Mouse (Mus musculus) limb, embryonic 14.5 days (tissue): ENCODE measurements around the gene Onecut3. TPM values are rescaled to one million over a fixed set of nuclear protein-coding genes. Genes with fewer than 3 reads are reported as not detected.

Source experiments
- ATAC-seq: fragments of 200-750 bp; cut with Nextera tagmentation; 2 replicates; pipeline ENCODE4 v1.8.0; 2017; ENCODE audit warnings: low read depth, moderate number of reproducible peaks, moderate TSS enrichment; ENCODE audit not compliant: low FRiP score
- DNase-seq: peaks from one replicate; pipeline ENCODE4 v3.0.0-alpha.2; 2015; ENCODE audit warnings: low spot score
- H3K27ac ChIP-seq: fragments of 300-500 bp; sonication (generic); replicated peaks from 2 replicates; pipeline ENCODE4 v1.5.1; 2014; ENCODE audit warnings: low read depth, mild to moderate bottlenecking, low read length, moderate library complexity, mixed read lengths
- H3K27me3 ChIP-seq: fragments of 300-500 bp; sonication (generic); 2 replicates; pipeline ENCODE4 v1.6.1; 2014; ENCODE audit warnings: low read length, mixed read lengths; ENCODE audit not compliant: control insufficient read depth, insufficient read depth
- H3K36me3 ChIP-seq: fragments of 300-500 bp; sonication (generic); 2 replicates; pipeline ENCODE4 v1.6.1; 2014; ENCODE audit warnings: mild to moderate bottlenecking, low read length, moderate library complexity, mixed read lengths; ENCODE audit not compliant: control insufficient read depth, insufficient read depth
- H3K4me1 ChIP-seq: fragments of 300-500 bp; sonication (generic); 2 replicates; pipeline ENCODE4 v1.6.1; 2014; ENCODE audit warnings: antibody characterized with exemption, low read length, mixed read lengths; ENCODE audit not compliant: control insufficient read depth, insufficient read depth
- H3K4me2 ChIP-seq: fragments of 300-500 bp; sonication (generic); replicated peaks from 2 replicates; pipeline ENCODE4 v1.6.1; 2014; ENCODE audit warnings: low read depth, mild to moderate bottlenecking, low read length, moderate library complexity; ENCODE audit not compliant: severe bottlenecking
- H3K4me3 ChIP-seq: fragments of 300-500 bp; sonication (generic); replicated peaks from 2 replicates; pipeline ENCODE4 v1.5.1; 2014; ENCODE audit warnings: low read length
- H3K9ac ChIP-seq: fragments of 300-500 bp; sonication (generic); 2 replicates; pipeline ENCODE4 v1.6.1; 2014; ENCODE audit warnings: mild to moderate bottlenecking, low read depth, low read length, moderate library complexity; ENCODE audit not compliant: severe bottlenecking
- H3K9me3 ChIP-seq: fragments of 300-500 bp; sonication (generic); 2 replicates; pipeline ENCODE4 v1.6.1; 2016; ENCODE audit warnings: low read length; ENCODE audit not compliant: control insufficient read depth
- POLR2A ChIP-seq: fragments of 200-500 bp; IDR thresholded peaks from 2 replicates; pipeline ENCODE4 v1.8.0; 2012; ENCODE audit warnings: inconsistent platforms, mild to moderate bottlenecking, moderate library complexity, borderline replicate concordance; ENCODE audit not compliant: insufficient read depth, insufficient read length; ENCODE audit errors: extremely low read depth
- WGBS: fragments of 180-500 bp; shearing (Covaris S2); extraction: QIAGEN DNeasy Blood & Tissue Kit; methylation state at CpG from one replicate; pipeline ENCODE4 v1.1.7; 2014; 5-methylcytosine and 5-hydroxymethylcytosine counted together
- polyA plus RNA-seq, 2 experiments: library from polyadenylated mRNA; depleted of rRNA in 1 of 2; stranded (reverse) in 1 of 2; unstranded in 1 of 2; fragments of >200 nt; fragmentation: Nextera tagmentation in 1 of 2; extraction: Ambion mirVana in 1 of 2; gene quantifications; 2 replicates each; pipeline versions ENCODE4 v1.2.1 to v1.2.3; 2012 to 2014

Gene Onecut3
- polyA plus RNA-seq (2012; rRNA removed) (0.01 TPM in 2 replicates), polyA plus RNA-seq (2014; fragmentation: Nextera tagmentation; extraction: Ambion mirVana) (not detected in 2 replicates)

- Histone ChIP-seq H3K4me2 (peak within 1 kb of the TSS; percentile 82), H3K9me3 (no peaks in the 10 kb centered on the region), H3K9ac (peak within 1 kb of the TSS; percentile 36; the same call in 1 of the 2 replicates), H3K27ac (no peak within 1 kb of the TSS), H3K4me3 (peak within 1 kb of the TSS; percentile 44), H3K27me3 (peaks cover 96% of the 10 kb centered on the region), H3K4me1 (peaks cover 14% of the 10 kb centered on the region), H3K36me3 (no peaks in the 10 kb centered on the region)
- no peak for DNase-seq
- no peak for TF ChIP-seq POLR2A
- WGBS: 0% methylated on average over 11 of the region's 42 CpGs
- peak; percentile 54 for ATAC-seq
Measured at GRCm38 (mm10) chr10:80494732-80495131, at the start of gene Onecut3. Gene Onecut3 (plus strand): TSS chr10:80494835.

DNA sequence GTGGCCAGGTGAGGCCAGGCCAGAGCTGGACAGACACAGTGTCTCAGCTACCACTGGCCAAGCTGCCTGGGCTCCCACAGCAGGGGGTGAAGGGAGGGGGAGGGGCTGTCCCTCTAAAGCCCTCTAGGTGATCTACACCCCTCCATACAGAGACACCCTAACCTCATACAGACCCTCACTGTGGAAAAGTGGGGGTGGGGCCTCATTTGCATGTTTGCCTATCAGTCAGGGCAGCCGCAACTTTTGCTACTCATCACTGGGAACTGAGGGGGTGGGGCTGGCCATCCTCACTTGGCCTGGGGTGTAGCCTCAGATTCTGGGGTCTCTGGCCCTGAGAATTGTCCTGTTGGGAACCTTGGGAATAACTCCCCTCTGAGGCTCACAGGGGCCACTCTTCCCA lies 49.6 kb upstream of the Onecut3 start:
- Histone ChIP-seq H3K4me1 (no peaks in the 10 kb centered on the region), H3K9ac (no peak overlapping the region), H3K27me3 (0 out of 2 replicates have a peak, but pooled peaks cover 4% of the 10 kb centered on the region)

GRCm38 (mm10) chr10:80445898-80446601 lies 48.6 kb upstream of the Onecut3 start:
- Histone ChIP-seq H3K4me1 (no peaks in the 10 kb centered on the region), H3K4me3 (no peak overlapping the region), H3K36me3 (no peaks in the 10 kb centered on the region), H3K27ac (no peak overlapping the region), H3K27me3 (0 out of 2 replicates have a peak, but pooled peaks cover 4% of the 10 kb centered on the region), H3K4me2 (no peak overlapping the region), H3K9me3 (no peaks in the 10 kb centered on the region), H3K9ac (no peak overlapping the region)
- TF ChIP-seq POLR2A: no peak
- DNase-seq (peak; percentile 81), ATAC-seq (peak; percentile 69)
- 6% methylated on average over 26 of the region's 26 CpGs for WGBS

More for the DNA sequence above, 49.6 kb upstream of the Onecut3 start:
- no peaks in the 10 kb centered on the region for H3K9me3 ChIP-seq
- H3K36me3 ChIP-seq: no peaks in the 10 kb centered on the region
- no peak for ATAC-seq
- DNase-seq: no peak
- H3K27ac ChIP-seq: no peak overlapping the region
- no peak for TF ChIP-seq POLR2A
- H3K4me3 ChIP-seq: no peak overlapping the region
- no peak overlapping the region for H3K4me2 ChIP-seq
- 25% methylated on average over 1 of the region's 1 CpGs for WGBS

DNA sequence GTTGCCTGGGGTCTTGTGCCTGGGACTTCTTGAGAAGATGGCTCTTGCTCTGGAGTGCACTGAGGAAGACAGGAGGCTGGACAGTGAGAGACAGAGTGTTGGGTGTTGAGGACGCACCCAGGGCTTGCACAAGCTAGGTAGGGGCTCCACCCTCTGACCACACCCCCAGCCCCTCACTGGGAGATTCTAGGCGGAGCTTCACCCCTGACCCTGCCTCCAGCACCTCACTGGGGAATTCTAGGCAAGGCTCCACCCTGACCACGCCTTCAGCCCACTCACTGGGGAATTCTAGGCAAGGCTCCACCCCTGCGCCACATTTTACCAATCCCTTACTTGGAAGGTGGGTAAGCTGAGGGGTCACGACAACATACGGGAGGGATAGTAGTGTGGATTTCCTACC lies 44.0 kb upstream of the Onecut3 start:
- WGBS: 9% methylated on average over 6 of the region's 6 CpGs
- Histone ChIP-seq H3K27me3 (0 out of 2 replicates have a peak, but pooled peaks cover 4% of the 10 kb centered on the region), H3K27ac (no peak overlapping the region), H3K9me3 (no peaks in the 10 kb centered on the region), H3K4me3 (no peak overlapping the region), H3K9ac (no peak overlapping the region), H3K36me3 (no peaks in the 10 kb centered on the region), H3K4me2 (no peak overlapping the region), H3K4me1 (no peaks in the 10 kb centered on the region)
- DNase-seq: no peak
- no peak for ATAC-seq
- no peak for TF ChIP-seq POLR2A

DNA sequence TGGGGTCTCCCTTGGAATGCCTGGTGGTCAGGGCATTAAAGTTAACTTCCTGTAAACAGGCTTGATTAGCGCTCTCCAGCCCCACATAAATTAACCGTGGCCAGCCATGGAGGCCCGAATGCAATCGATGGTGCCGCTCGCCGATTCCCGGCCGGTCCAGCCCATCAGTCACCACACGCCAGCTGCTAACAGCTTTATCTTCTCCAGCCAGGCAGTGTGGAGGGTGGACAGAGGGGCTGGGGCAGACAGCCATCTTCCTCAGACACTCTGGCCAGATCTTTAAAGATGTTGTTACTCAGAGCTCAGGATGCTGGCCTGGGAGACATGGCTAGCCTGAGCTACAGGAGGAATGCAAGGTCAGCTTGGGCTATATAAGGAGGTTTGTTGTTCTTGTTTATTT lies 41.0 kb upstream of the Onecut3 start:
- Histone ChIP-seq H3K4me1 (no peaks in the 10 kb centered on the region), H3K27ac (no peak overlapping the region), H3K27me3 (no peaks in the 10 kb centered on the region), H3K4me2 (no peak overlapping the region), H3K9ac (no peak overlapping the region), H3K9me3 (no peaks in the 10 kb centered on the region), H3K4me3 (no peak overlapping the region), H3K36me3 (no peaks in the 10 kb centered on the region)
- DNase-seq: no peak
- ATAC-seq: no peak
- WGBS: 36% methylated on average over 10 of the region's 10 CpGs
- TF ChIP-seq POLR2A: no peak
